Mouse (Mus musculus) kidney, adult 2 months (tissue): ENCODE measurements around the gene Itga5.

ENCODE experiments used
- CTCF ChIP-seq: fragments of 200-500 bp; conservative IDR thresholded peaks from 2 replicates; pipeline ENCODE4 v1.5.1; 2011; ENCODE audit warnings: low read depth, mild to moderate bottlenecking, control low read depth, low read length, moderate library complexity, mixed read lengths; ENCODE audit not compliant: insufficient read depth, insufficient read length
- POLR2A ChIP-seq: fragments of 200-500 bp; IDR thresholded peaks from one replicate; pipeline ENCODE4 v1.6.1; 2011; ENCODE audit warnings: low read depth, low read length, control low read depth

DNA sequence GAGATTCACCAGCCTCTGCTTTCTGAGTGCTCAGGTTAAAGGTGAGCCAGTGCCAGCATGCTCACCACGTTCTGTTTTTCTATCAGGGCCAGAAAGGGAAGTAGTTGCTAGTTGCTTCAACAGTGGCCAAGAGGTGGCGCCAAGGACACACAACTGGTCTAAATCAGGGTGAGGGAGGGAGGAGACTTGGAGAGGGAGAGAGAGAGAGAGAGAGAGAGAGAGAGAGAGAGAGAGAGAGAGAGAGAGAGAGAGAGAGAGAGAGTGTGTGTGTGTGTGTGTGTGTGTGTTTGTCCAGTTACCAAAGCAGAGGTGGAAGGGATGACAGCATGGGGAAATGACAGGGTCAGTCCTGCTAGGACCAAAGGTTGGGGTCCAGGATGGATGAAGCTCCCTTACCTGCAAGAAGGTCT lies 19.3 kb downstream of the Itga5 start:
- TF ChIP-seq CTCF, result peak; percentile 84
- no peak for TF ChIP-seq POLR2A
